ENCODE assay signal across 30 mouse cellular contexts in the genomic region with DNA sequence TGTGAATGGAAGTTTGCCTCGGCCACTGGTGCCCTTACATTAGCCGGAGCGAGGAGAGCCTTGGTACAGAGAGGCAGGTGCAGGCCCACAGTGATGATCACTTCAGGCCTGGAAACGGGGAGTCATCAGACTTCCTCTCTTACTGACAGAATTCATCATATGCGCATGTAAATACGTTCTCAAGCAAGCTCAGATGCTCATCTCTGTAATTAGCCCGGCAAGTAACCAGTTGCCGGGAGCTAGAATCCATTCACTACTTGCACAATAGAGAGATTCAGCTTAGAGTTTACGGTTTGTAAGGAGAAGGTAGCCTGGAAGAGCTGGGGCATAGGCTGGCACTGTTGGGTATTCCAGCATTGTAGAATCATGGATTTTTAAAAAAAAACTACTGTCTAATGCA. TPM values are rescaled to one million over a fixed set of nuclear protein-coding genes. Genes with fewer than 3 reads are reported as not detected.
DNase-seq lines count a peak whose midpoint lies in the region; ATAC-seq and TF ChIP-seq lines count a peak whose summit lies in the region.
"Had no signal": no experiment of that assay in that cellular context is flagged by ENCODE, and none has a peak within 500 bp of the region (broad histone marks: within the 10 kb centered on the region; RNA-seq: fewer than 3 reads in every experiment).

No protein-coding gene starts in this region.

- H3K4me1 ChIP-seq in hindbrain, embryonic 13.5 days (replicated peaks) = peaks cover 8% of the 10 kb centered on the region
- H3K4me1 ChIP-seq in hindbrain, embryonic 14.5 days (replicated peaks; ENCODE audit: control insufficient read depth, insufficient read depth, low read length) = no peaks in the 10 kb centered on the region; the same call in 1 of the 2 replicates
- H3K4me1 ChIP-seq in forebrain, embryonic 15.5 days = peaks cover 10% of the 10 kb centered on the region; the same call in 1 of the 2 replicates
- peaks cover 11% of the 10 kb centered on the region for H3K4me1 ChIP-seq in midbrain, embryonic 12.5 days
- H3K4me1 ChIP-seq in kidney, adult 2 months (ENCODE audit: control insufficient read depth, insufficient read depth, low read length) = no peaks in the 10 kb centered on the region
- H3K4me1 ChIP-seq: embryonic facial prominence, embryonic 15.5 days; liver, embryonic 13.5 days; megakaryocyte, embryonic 14.5 days had no signal

- no peak for TF ChIP-seq CTCF in kidney, adult 2 months (conservative IDR thresholded peaks at IDR 0.05; ENCODE audit: insufficient read depth, insufficient read length, low read depth, low read length)

- ATAC-seq in hindbrain, embryonic 13.5 days (ENCODE audit: low FRiP score) = no peak
- no peak for ATAC-seq in hindbrain, embryonic 14.5 days (ENCODE audit: low FRiP score)
- ATAC-seq in forebrain, embryonic 15.5 days (replicated peaks) = no peak
- no peak for ATAC-seq in midbrain, embryonic 12.5 days (ENCODE audit: low FRiP score, low read depth)
- ATAC-seq: CD4-positive, CD25-positive, alpha-beta regulatory T cell, adult 4 months; hindbrain, embryonic 16.5 days; lung, postnatal 0 days had no signal

- H3K27me3 ChIP-seq in hindbrain, embryonic 13.5 days = no peaks in the 10 kb centered on the region
- no peaks in the 10 kb centered on the region for H3K27me3 ChIP-seq in hindbrain, embryonic 14.5 days (ENCODE audit: control insufficient read depth, insufficient read depth, low read length)
- H3K27me3 ChIP-seq in forebrain, embryonic 15.5 days = no peaks in the 10 kb centered on the region
- no peaks in the 10 kb centered on the region for H3K27me3 ChIP-seq in midbrain, embryonic 12.5 days
- H3K27me3 ChIP-seq in kidney, adult 2 months (replicated peaks; ENCODE audit: control insufficient read depth, insufficient read depth, low read length) = no peaks in the 10 kb centered on the region
- H3K27me3 ChIP-seq: embryonic facial prominence, embryonic 15.5 days; liver, embryonic 13.5 days had no signal

- no peak overlapping the region for H3K4me3 ChIP-seq in hindbrain, embryonic 13.5 days
- no peak overlapping the region for H3K4me3 ChIP-seq in hindbrain, embryonic 14.5 days (replicated peaks; ENCODE audit: low read length)
- no peak overlapping the region for H3K4me3 ChIP-seq in forebrain, embryonic 15.5 days
- no peak overlapping the region for H3K4me3 ChIP-seq in midbrain, embryonic 12.5 days
- no peak overlapping the region for H3K4me3 ChIP-seq in kidney, adult 2 months (ENCODE audit: insufficient read depth, low read depth, low read length)
- H3K4me3 ChIP-seq: embryonic facial prominence, embryonic 15.5 days; layer of hippocampus, adult 2 months; liver, embryonic 13.5 days; megakaryocyte, embryonic 14.5 days had no signal

- H3K4me2 ChIP-seq in hindbrain, embryonic 13.5 days = no peak overlapping the region
- H3K4me2 ChIP-seq in hindbrain, embryonic 14.5 days (replicated peaks) = no peak overlapping the region
- no peak overlapping the region for H3K4me2 ChIP-seq in forebrain, embryonic 15.5 days (replicated peaks)
- H3K4me2 ChIP-seq in midbrain, embryonic 12.5 days (replicated peaks) = no peak overlapping the region
- H3K4me2 ChIP-seq: embryonic facial prominence, embryonic 15.5 days; heart, embryonic 11.5 days; liver, embryonic 13.5 days had no signal

- 42% methylated on average over 9 of the region's 9 CpGs for WGBS in hindbrain, embryonic 13.5 days
- WGBS in hindbrain, embryonic 14.5 days = 35% methylated on average over 9 of the region's 9 CpGs
- WGBS in forebrain, embryonic 15.5 days = 40% methylated on average over 9 of the region's 9 CpGs
- whole genome bisulfite sequencing in midbrain, embryonic 12.5 days = 52% methylated on average over 9 of the region's 9 CpGs
- WGBS in kidney, adult 2 months = 90% methylated on average over 9 of the region's 9 CpGs

- H3K27ac ChIP-seq in hindbrain, embryonic 13.5 days = 0 out of 2 replicates have a peak overlapping the region, but pooled peaks have one; percentile 32
- H3K27ac ChIP-seq in hindbrain, embryonic 14.5 days = no peak overlapping the region
- peak overlapping the region; percentile 31; the same call in 1 of the 2 replicates for H3K27ac ChIP-seq in forebrain, embryonic 15.5 days (replicated peaks)
- H3K27ac ChIP-seq in midbrain, embryonic 12.5 days (replicated peaks) = peak overlapping the region; percentile 54; the same call in 1 of the 2 replicates
- H3K27ac ChIP-seq in kidney, adult 2 months (ENCODE audit: insufficient read depth, low read depth, low read length) = no peak overlapping the region
- H3K27ac ChIP-seq: embryonic facial prominence, embryonic 15.5 days; layer of hippocampus, adult 2 months; liver, embryonic 13.5 days had no signal

- no peaks in the 10 kb centered on the region for H3K9me3 ChIP-seq in hindbrain, embryonic 13.5 days
- no peaks in the 10 kb centered on the region for H3K9me3 ChIP-seq in hindbrain, embryonic 14.5 days (ENCODE audit: control insufficient read depth, low read length)
- H3K9me3 ChIP-seq in forebrain, embryonic 15.5 days = no peaks in the 10 kb centered on the region
- no peaks in the 10 kb centered on the region for H3K9me3 ChIP-seq in midbrain, embryonic 12.5 days
- H3K9me3 ChIP-seq: embryonic facial prominence, embryonic 15.5 days; liver, embryonic 13.5 days; megakaryocyte, embryonic 14.5 days had no signal

- no peak overlapping the region for H3K9ac ChIP-seq in hindbrain, embryonic 13.5 days
- H3K9ac ChIP-seq in hindbrain, embryonic 14.5 days = no peak overlapping the region
- H3K9ac ChIP-seq in forebrain, embryonic 15.5 days (replicated peaks) = no peak overlapping the region
- no peak overlapping the region for H3K9ac ChIP-seq in midbrain, embryonic 12.5 days (replicated peaks)
- H3K9ac ChIP-seq: embryonic facial prominence, embryonic 15.5 days; liver, embryonic 13.5 days had no signal

- no peaks in the 10 kb centered on the region for H3K36me3 ChIP-seq in hindbrain, embryonic 13.5 days
- H3K36me3 ChIP-seq in hindbrain, embryonic 14.5 days (replicated peaks; ENCODE audit: control insufficient read depth, insufficient read depth) = no peaks in the 10 kb centered on the region
- H3K36me3 ChIP-seq in forebrain, embryonic 15.5 days = no peaks in the 10 kb centered on the region
- H3K36me3 ChIP-seq in midbrain, embryonic 12.5 days = no peaks in the 10 kb centered on the region
- no peaks in the 10 kb centered on the region for H3K36me3 ChIP-seq in kidney, adult 2 months (ENCODE audit: control insufficient read depth, insufficient read depth, low read length)
- H3K36me3 ChIP-seq: embryonic facial prominence, embryonic 15.5 days; liver, embryonic 13.5 days had no signal

- TF ChIP-seq POLR2A in kidney, adult 2 months (IDR thresholded peaks at IDR 0.05; ENCODE audit: low read depth, low read length) = no peak

- DNase-seq in hindbrain, embryonic 14.5 days (ENCODE audit: low spot score) = no peak
- no peak for DNase-seq in testis, postnatal 14 days (ENCODE audit: low spot score)
- no peak for DNase-seq in liver
- DNase-seq in kidney, adult 2 months = no peak
- DNase-seq: adrenal gland, postnatal 25 days; cerebellum, adult 18-20 months; cerebellum, postnatal 10 days; gastrocnemius, postnatal 36 days; heart, adult 18-20 months; heart, postnatal 36 days; kidney, adult 18-20 months; kidney, postnatal 36 days; left cerebral cortex, postnatal 4 days; liver, embryonic 13.5 days; lung, adult 18-20 months; lung, postnatal 4 days; right cerebral cortex, adult 18-20 months; spleen, adult 18-20 months; thymus, postnatal 4 days had no signal

RNA-seq across cellular contexts. Expression of a gene that starts 15.7 kb away (rescaled TPM):
- polyA plus RNA-seq in hindbrain, embryonic 13.5 days (2015; fragmentation: Nextera tagmentation; extraction: Ambion mirVana) = 0.78 and 1.3 TPM in 2 replicates
- polyA plus RNA-seq in hindbrain, embryonic 14.5 days (2014; fragmentation: Nextera tagmentation; extraction: Ambion mirVana) = 0.46 and 1.1 TPM in 2 replicates
- polyA plus RNA-seq in forebrain, embryonic 15.5 days (2015; fragmentation: Nextera tagmentation; extraction: Ambion mirVana) = 0.32 and 0.37 TPM in 2 replicates
- 0.20 and 0.27 TPM in 2 replicates for polyA plus RNA-seq in midbrain, embryonic 12.5 days (2016; fragmentation: Nextera tagmentation; extraction: Ambion mirVana)
- polyA plus RNA-seq in kidney, adult 2 months (2012; rRNA removed) = 0.05 TPM in 1 of 2 replicates, not detected in the other
- polyA plus RNA-seq: CD4-positive, CD25-positive, alpha-beta regulatory T cell, adult 4 months; intestine, embryonic 14.5 days; liver, embryonic 13.5 days had no signal

RNA-seq across cellular contexts. Expression of a gene that starts 34.1 kb away (rescaled TPM):
- 6.9 and 7.8 TPM in 2 replicates for polyA plus RNA-seq in hindbrain, embryonic 13.5 days (2015; fragmentation: Nextera tagmentation; extraction: Ambion mirVana)
- 4.1 and 5.4 TPM in 2 replicates for polyA plus RNA-seq in hindbrain, embryonic 14.5 days (2014; fragmentation: Nextera tagmentation; extraction: Ambion mirVana)
- polyA plus RNA-seq in forebrain, embryonic 15.5 days (2015; fragmentation: Nextera tagmentation; extraction: Ambion mirVana) = 7.7 and 8.6 TPM in 2 replicates
- 16.3 and 18.9 TPM in 2 replicates for polyA plus RNA-seq in midbrain, embryonic 12.5 days (2016; fragmentation: Nextera tagmentation; extraction: Ambion mirVana)
- polyA plus RNA-seq in kidney, adult 2 months (2012; rRNA removed) = 6.4 and 8.0 TPM in 2 replicates

RNA-seq across cellular contexts. Expression of a gene that starts 34.1 kb away (rescaled TPM):
- polyA plus RNA-seq in hindbrain, embryonic 13.5 days (2015; fragmentation: Nextera tagmentation; extraction: Ambion mirVana) = 1.6 and 2.2 TPM in 2 replicates
- polyA plus RNA-seq in hindbrain, embryonic 14.5 days (2014; fragmentation: Nextera tagmentation; extraction: Ambion mirVana) = 2.3 and 4.2 TPM in 2 replicates
- 0.82 and 2.6 TPM in 2 replicates for polyA plus RNA-seq in forebrain, embryonic 15.5 days (2015; fragmentation: Nextera tagmentation; extraction: Ambion mirVana)
- polyA plus RNA-seq in midbrain, embryonic 12.5 days (2016; fragmentation: Nextera tagmentation; extraction: Ambion mirVana) = 0.13 and 0.14 TPM in 2 replicates
- polyA plus RNA-seq in kidney, adult 2 months (2012; rRNA removed) = 0.12 TPM in 1 of 2 replicates, not detected in the other
- polyA plus RNA-seq: heart, embryonic 11.5 days had no signal

Comparison
In these comparisons a context has a peak if more than half of its experiments do, and no peak if none do; other contexts are left out.
1. H3K27ac ChIP-seq: peak in hindbrain, embryonic 13.5 days (single experiment), forebrain, embryonic 15.5 days (single experiment) and midbrain, embryonic 12.5 days (single experiment); none in hindbrain, embryonic 14.5 days (single experiment) and kidney, adult 2 months (single experiment).